Mouse (Mus musculus): Measurements from ENCODE around the gene A930033H14Rik. TPM values are rescaled to one million over a fixed set of nuclear protein-coding genes. Genes with fewer than 3 reads are reported as not detected.

Gene A930033H14Rik
- polyA plus RNA-seq, 1 experiment: 1.1 TPM

GRCm38 (mm10) chr10:69218458-69219288 lies 5.8 kb upstream of the A930033H14Rik start:
- peaks cover 29% of the 10 kb centered on the region for H3K4me1 ChIP-seq (ENCODE audit: control insufficient read depth, insufficient read depth, low read length)
- 45% methylated on average over 14 of the region's 14 CpGs for WGBS
- no peak overlapping the region for H3K4me3 ChIP-seq (ENCODE audit: insufficient read depth, low read depth, low read length)
- no peaks in the 10 kb centered on the region for H3K27me3 ChIP-seq (replicated peaks; ENCODE audit: control insufficient read depth, insufficient read depth, low read length)
- no peaks in the 10 kb centered on the region for H3K36me3 ChIP-seq (ENCODE audit: control insufficient read depth, insufficient read depth, low read length)
- DNase-seq: peak; percentile 95
- H3K27ac ChIP-seq (ENCODE audit: insufficient read depth, low read depth, low read length): peak overlapping the region; percentile 97
- TF ChIP-seq CTCF (conservative IDR thresholded peaks at IDR 0.05; ENCODE audit: insufficient read depth, insufficient read length, low read depth, low read length): no peak
- TF ChIP-seq POLR2A (IDR thresholded peaks at IDR 0.05; ENCODE audit: low read depth, low read length): no peak

GRCm38 (mm10) chr10:69217127-69217690 lies 4.3 kb upstream of the A930033H14Rik start:
- H3K4me3 ChIP-seq (ENCODE audit: insufficient read depth, low read depth, low read length): no peak overlapping the region
- 88% methylated on average over 4 of the region's 4 CpGs for WGBS
- H3K27ac ChIP-seq (ENCODE audit: insufficient read depth, low read depth, low read length): peak overlapping the region; percentile 88
- H3K27me3 ChIP-seq (replicated peaks; ENCODE audit: control insufficient read depth, insufficient read depth, low read length): no peaks in the 10 kb centered on the region
- peak; percentile 53 for DNase-seq
- H3K4me1 ChIP-seq (ENCODE audit: control insufficient read depth, insufficient read depth, low read length): peaks cover 30% of the 10 kb centered on the region
- no peaks in the 10 kb centered on the region for H3K36me3 ChIP-seq (ENCODE audit: control insufficient read depth, insufficient read depth, low read length)
- TF ChIP-seq POLR2A (IDR thresholded peaks at IDR 0.05; ENCODE audit: low read depth, low read length) (no peak), CTCF (conservative IDR thresholded peaks at IDR 0.05; ENCODE audit: insufficient read depth, insufficient read length, low read depth, low read length) (no peak)

GRCm38 (mm10) chr10:69213986-69214385 lies 1.1 kb upstream of the A930033H14Rik start:
- no peak for DNase-seq
- Histone ChIP-seq H3K27ac (ENCODE audit: insufficient read depth, low read depth, low read length) (peak overlapping the region; percentile 93; the same call in 1 of the 2 replicates), H3K4me1 (ENCODE audit: control insufficient read depth, insufficient read depth, low read length) (peaks cover 27% of the 10 kb centered on the region), H3K36me3 (ENCODE audit: control insufficient read depth, insufficient read depth, low read length) (no peaks in the 10 kb centered on the region), H3K4me3 (ENCODE audit: insufficient read depth, low read depth, low read length) (peak overlapping the region; percentile 81), H3K27me3 (replicated peaks; ENCODE audit: control insufficient read depth, insufficient read depth, low read length) (no peaks in the 10 kb centered on the region)
- WGBS: 26% methylated on average over 5 of the region's 5 CpGs
- TF ChIP-seq CTCF (conservative IDR thresholded peaks at IDR 0.05; ENCODE audit: insufficient read depth, insufficient read length, low read depth, low read length) (no peak), POLR2A (IDR thresholded peaks at IDR 0.05; ENCODE audit: low read depth, low read length) (no peak)

GRCm38 (mm10) chr10:69213451-69213877 lies 566 bp upstream of the A930033H14Rik start:
- peak; percentile 30 for DNase-seq
- WGBS: under 1% methylated on average over 21 of the region's 21 CpGs
- H3K4me3 ChIP-seq (ENCODE audit: insufficient read depth, low read depth, low read length): peak overlapping the region; percentile 81
- H3K36me3 ChIP-seq (ENCODE audit: control insufficient read depth, insufficient read depth, low read length): no peaks in the 10 kb centered on the region
- H3K27me3 ChIP-seq (replicated peaks; ENCODE audit: control insufficient read depth, insufficient read depth, low read length): no peaks in the 10 kb centered on the region
- TF ChIP-seq CTCF (conservative IDR thresholded peaks at IDR 0.05; ENCODE audit: insufficient read depth, insufficient read length, low read depth, low read length) (no peak), POLR2A (IDR thresholded peaks at IDR 0.05; ENCODE audit: low read depth, low read length) (no peak)
- peaks cover 26% of the 10 kb centered on the region for H3K4me1 ChIP-seq (ENCODE audit: control insufficient read depth, insufficient read depth, low read length)
- H3K27ac ChIP-seq (ENCODE audit: insufficient read depth, low read depth, low read length): peak overlapping the region; percentile 93

GRCm38 (mm10) chr10:69211976-69212375 lies 922 bp downstream of the A930033H14Rik start:
- DNase-seq: peak; percentile 59
- Histone ChIP-seq H3K4me1 (ENCODE audit: control insufficient read depth, insufficient read depth, low read length) (peaks cover 18% of the 10 kb centered on the region), H3K27ac (ENCODE audit: insufficient read depth, low read depth, low read length) (peak overlapping the region; percentile 52), H3K4me3 (ENCODE audit: insufficient read depth, low read depth, low read length) (peak overlapping the region; percentile 81), H3K27me3 (replicated peaks; ENCODE audit: control insufficient read depth, insufficient read depth, low read length) (no peaks in the 10 kb centered on the region), H3K36me3 (ENCODE audit: control insufficient read depth, insufficient read depth, low read length) (no peaks in the 10 kb centered on the region)
- TF ChIP-seq POLR2A (IDR thresholded peaks at IDR 0.05; ENCODE audit: low read depth, low read length): no peak
- no peak for TF ChIP-seq CTCF (conservative IDR thresholded peaks at IDR 0.05; ENCODE audit: insufficient read depth, insufficient read length, low read depth, low read length)
- 17% methylated on average over 14 of the region's 14 CpGs for WGBS

GRCm38 (mm10) chr10:69211560-69211959 lies 1.3 kb downstream of the A930033H14Rik start:
- Histone ChIP-seq H3K4me1 (ENCODE audit: control insufficient read depth, insufficient read depth, low read length) (peaks cover 18% of the 10 kb centered on the region), H3K4me3 (ENCODE audit: insufficient read depth, low read depth, low read length) (peak overlapping the region; percentile 81), H3K27me3 (replicated peaks; ENCODE audit: control insufficient read depth, insufficient read depth, low read length) (no peaks in the 10 kb centered on the region), H3K36me3 (ENCODE audit: control insufficient read depth, insufficient read depth, low read length) (no peaks in the 10 kb centered on the region), H3K27ac (ENCODE audit: insufficient read depth, low read depth, low read length) (peak overlapping the region; percentile 52)
- DNase-seq: peak; percentile 49
- WGBS: 49% methylated on average over 8 of the region's 8 CpGs
- no peak for TF ChIP-seq CTCF (conservative IDR thresholded peaks at IDR 0.05; ENCODE audit: insufficient read depth, insufficient read length, low read depth, low read length)
- TF ChIP-seq POLR2A (IDR thresholded peaks at IDR 0.05; ENCODE audit: low read depth, low read length): no peak

GRCm38 (mm10) chr10:69210659-69211058 lies 2.2 kb downstream of the A930033H14Rik start:
- TF ChIP-seq CTCF (conservative IDR thresholded peaks at IDR 0.05; ENCODE audit: insufficient read depth, insufficient read length, low read depth, low read length) (no peak), POLR2A (IDR thresholded peaks at IDR 0.05; ENCODE audit: low read depth, low read length) (no peak)
- no peak overlapping the region for H3K27ac ChIP-seq (ENCODE audit: insufficient read depth, low read depth, low read length)
- no peaks in the 10 kb centered on the region for H3K27me3 ChIP-seq (replicated peaks; ENCODE audit: control insufficient read depth, insufficient read depth, low read length)
- no peaks in the 10 kb centered on the region for H3K36me3 ChIP-seq (ENCODE audit: control insufficient read depth, insufficient read depth, low read length)
- H3K4me1 ChIP-seq (ENCODE audit: control insufficient read depth, insufficient read depth, low read length): peaks cover 18% of the 10 kb centered on the region
- no peak overlapping the region for H3K4me3 ChIP-seq (ENCODE audit: insufficient read depth, low read depth, low read length)
- 69% methylated on average over 5 of the region's 5 CpGs for WGBS
- DNase-seq: no peak
